Mouse (Mus musculus): ENCODE measurements around the gene Khdc3. TPM values are rescaled to one million over a fixed set of nuclear protein-coding genes. Genes with fewer than 3 reads are reported as not detected.

The Khdc3 gene
- polyA plus RNA-seq, 1 experiment, result 0.03 TPM

- TF ChIP-seq GATA1 (IDR thresholded peaks at IDR 0.05; ENCODE audit: low read length), result no peak
Observed at GRCm38 (mm10) chr9:73130529-73130928, 28.9 kb downstream of the Khdc3 start.

GRCm38 (mm10) chr9:73137341-73137886 lies 35.8 kb downstream of the Khdc3 start:
- no peak for TF ChIP-seq GATA1 (IDR thresholded peaks at IDR 0.05; ENCODE audit: low read length)

Other genes starting within 250 kb of the Khdc3 start
- gene Pygo1, start 176.2 kb upstream of the Khdc3 start, polyA plus RNA-seq (2012), result not detected in 2 replicates
- gene Dyx1c1, start 143.1 kb upstream of the Khdc3 start, polyA plus RNA-seq (2012), result not detected in 2 replicates
- 0.03 TPM in 1 of 2 replicates, not detected in the other for gene Gm44503, start 143.0 kb upstream of the Khdc3 start, polyA plus RNA-seq (2012)
- gene Ccpg1os, start 116.5 kb upstream of the Khdc3 start, polyA plus RNA-seq (2012), result 0.27 and 0.31 TPM in 2 replicates
- 0.73 and 1.3 TPM in 2 replicates for gene Ccpg1, start 116.4 kb upstream of the Khdc3 start, polyA plus RNA-seq (2012)
- 1.3 and 1.7 TPM in 2 replicates for gene Pigb, start 61.5 kb upstream of the Khdc3 start, polyA plus RNA-seq (2012)
- 3.2 and 4.2 TPM in 2 replicates for gene Rab27a, start 57.0 kb upstream of the Khdc3 start, polyA plus RNA-seq (2012)
- gene Gm20509, start 634 bp downstream of the Khdc3 start, polyA plus RNA-seq (2012), result not detected in 2 replicates
- 4.1 and 52.1 TPM in 2 replicates for gene Rsl24d1, start 11.6 kb downstream of the Khdc3 start, polyA plus RNA-seq (2012)